Mouse (Mus musculus) adrenal gland, postnatal 4 days (tissue): ENCODE measurements around the gene Foxk1. TPM values are rescaled to one million over a fixed set of nuclear protein-coding genes. Genes with fewer than 3 reads are reported as not detected.

Experiments
- total RNA-seq, 2 experiments: library from RNA; stranded (reverse); gene quantifications; 2 replicates each; pipeline ENCODE4 v1.2.3; 2021

The Foxk1 gene
- total RNA-seq, 2 experiments from 2014 or later: 28.7 to 28.9 TPM

Other genes with a start within 250 kb of the Foxk1 start
- gene Ap5z1, start 62.4 kb downstream of the Foxk1 start, total RNA-seq: 10 to 100 TPM; 22.2 to 24.6 TPM
- gene Papolb, start 128.6 kb downstream of the Foxk1 start, total RNA-seq: under 1 TPM; 0.11 to 0.25 TPM
- 1 to 10 TPM; 2.6 to 4.4 TPM for gene Radil, start 149.6 kb downstream of the Foxk1 start, total RNA-seq
- gene Mmd2, start 207.3 kb downstream of the Foxk1 start, total RNA-seq: 10 to 100 TPM; 23.9 to 26.4 TPM
- 10 to 100 TPM; 88.7 to 93.0 TPM for gene Wipi2, start 226.2 kb downstream of the Foxk1 start, total RNA-seq